Mouse (Mus musculus) cerebral cortex, adult 2 months (tissue): ENCODE measurements around the gene Cyp4a14.

Source experiments
- WGBS: fragments of 180-500 bp; shearing (Covaris S2); methylation state at CpG from one replicate; pipeline ENCODE4 v1.1.7; 2018; 5-methylcytosine and 5-hydroxymethylcytosine counted together

The Cyp4a14 gene

DNA sequence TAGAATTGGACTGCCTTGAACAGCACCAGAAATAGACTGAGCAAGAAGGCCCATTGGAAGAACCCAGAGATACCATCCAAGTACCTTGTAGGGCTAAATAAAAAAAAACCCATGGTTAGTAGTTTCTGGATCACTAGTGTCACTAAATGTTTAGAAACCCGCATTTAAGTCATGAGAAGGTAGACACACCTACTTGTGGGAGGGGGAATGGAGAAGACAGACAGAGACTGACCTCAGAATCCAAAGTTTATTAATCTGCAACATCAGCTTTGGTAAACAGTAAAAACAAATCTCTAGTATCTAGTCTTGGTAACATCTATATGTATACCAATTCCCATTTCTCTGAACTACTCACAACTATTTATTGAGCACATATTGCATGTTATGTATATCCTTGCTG, at the start of gene Cyp4a14:
TSS of gene Cyp4a14 (minus strand) at position 142 of the 400 bp plus-strand sequence.
- 82% methylated on average over 1 of the region's 1 CpGs for WGBS

DNA sequence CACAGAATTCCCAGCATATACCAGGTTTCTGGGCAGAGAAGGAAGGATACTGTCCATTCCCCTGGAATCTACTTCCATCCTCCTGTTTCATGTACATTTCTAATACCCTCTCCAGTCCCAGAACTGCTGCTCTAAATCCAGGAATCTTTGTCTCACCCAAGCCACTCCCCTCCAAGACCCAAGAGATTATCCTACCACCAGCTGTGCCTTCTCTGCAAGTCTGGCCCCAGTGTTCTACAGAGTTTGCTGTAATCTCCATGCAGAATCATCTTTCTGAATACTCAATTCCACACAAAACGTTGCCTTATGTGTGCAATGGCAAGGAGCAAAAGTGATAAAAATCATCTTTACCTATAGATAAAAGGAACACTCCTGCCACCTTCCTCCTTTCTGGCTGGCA, 49.2 kb upstream of the Cyp4a14 start:
- WGBS = 30% methylated on average over 1 of the region's 1 CpGs

DNA sequence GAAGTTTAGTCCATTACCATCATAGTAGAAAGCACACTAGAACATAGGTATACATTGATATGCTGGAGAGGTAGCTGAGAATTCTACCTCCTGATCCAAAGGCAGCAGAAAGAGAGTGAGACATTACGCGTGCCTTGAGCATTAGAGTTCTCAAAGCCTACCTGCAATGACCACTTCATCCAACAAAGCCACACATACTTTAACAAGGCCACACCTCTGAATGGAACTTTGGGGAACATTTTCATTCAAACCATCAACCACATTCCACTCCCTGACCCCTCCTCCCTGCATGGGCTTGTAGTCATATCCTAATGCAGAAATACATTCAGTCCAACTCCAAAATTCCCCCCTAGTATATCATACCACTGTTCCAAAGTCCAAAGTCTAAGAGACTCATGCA, 25.8 kb upstream of the Cyp4a14 start:
- 100% methylated on average over 2 of the region's 2 CpGs for WGBS

DNA sequence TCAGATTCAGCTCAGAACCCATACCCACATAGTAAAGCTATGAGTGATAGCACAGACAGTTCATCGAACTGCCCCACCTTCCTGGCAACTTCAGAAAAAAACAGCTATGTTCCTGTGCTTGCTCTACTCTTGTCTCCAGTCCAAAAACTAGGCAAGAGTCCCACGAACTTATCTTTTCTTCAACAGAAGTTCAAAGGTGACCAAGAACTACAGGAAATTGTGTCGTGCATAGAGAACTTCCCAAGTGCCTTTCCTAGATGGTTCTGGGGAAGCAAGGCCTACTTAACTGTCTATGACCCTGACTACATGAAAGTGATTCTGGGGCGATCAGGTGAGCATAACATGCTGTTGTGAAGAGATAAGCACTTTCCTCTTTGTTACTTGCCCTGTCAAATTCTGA, 23.5 kb upstream of the Cyp4a14 start:
- WGBS = 76% methylated on average over 4 of the region's 4 CpGs

DNA sequence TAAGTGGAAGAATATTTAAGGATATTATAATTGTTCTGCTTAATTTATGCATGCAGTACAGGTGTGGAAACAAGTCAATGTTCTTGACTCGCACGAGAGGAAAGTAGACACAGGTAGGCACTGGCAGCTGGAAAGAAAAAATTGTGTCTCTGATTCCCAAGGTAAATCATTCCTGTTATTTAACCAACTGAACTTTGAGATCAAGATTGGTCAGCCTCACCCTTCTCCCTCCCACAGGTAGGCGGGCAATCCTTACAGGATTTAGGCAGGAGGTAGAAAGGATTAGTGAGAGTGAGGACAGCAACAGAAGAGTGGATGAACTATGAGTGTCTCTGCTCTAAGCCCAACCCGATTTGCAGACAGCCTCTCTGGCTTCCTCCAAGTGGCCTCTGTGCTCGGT, 22.1 kb upstream of the Cyp4a14 start, which contains the start of gene Cyp4a10:
TSS of gene Cyp4a10 (plus strand) at position 265 of the 400 bp plus-strand sequence.
- 83% methylated on average over 5 of the region's 5 CpGs for WGBS

DNA sequence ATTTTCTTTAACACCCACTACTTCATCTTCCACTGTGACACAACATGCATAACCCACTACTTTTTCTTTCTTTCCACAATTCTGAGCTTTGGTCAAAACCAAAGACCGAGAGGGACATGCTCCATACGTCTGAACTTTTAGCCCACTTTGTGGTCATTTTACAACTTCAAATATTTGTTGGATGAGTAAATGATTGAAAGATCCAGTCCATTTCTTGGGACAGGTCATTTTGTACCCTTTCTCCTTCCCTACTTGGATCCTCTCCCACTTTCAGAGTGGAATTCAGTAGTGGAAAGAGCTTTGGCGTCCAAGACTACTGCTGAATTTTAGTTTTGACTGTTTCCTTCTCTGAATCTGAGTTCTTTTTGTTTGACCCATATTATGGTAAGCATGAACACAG, 1.5 kb upstream of the Cyp4a14 start:
- WGBS = 87% methylated on average over 3 of the region's 3 CpGs

DNA sequence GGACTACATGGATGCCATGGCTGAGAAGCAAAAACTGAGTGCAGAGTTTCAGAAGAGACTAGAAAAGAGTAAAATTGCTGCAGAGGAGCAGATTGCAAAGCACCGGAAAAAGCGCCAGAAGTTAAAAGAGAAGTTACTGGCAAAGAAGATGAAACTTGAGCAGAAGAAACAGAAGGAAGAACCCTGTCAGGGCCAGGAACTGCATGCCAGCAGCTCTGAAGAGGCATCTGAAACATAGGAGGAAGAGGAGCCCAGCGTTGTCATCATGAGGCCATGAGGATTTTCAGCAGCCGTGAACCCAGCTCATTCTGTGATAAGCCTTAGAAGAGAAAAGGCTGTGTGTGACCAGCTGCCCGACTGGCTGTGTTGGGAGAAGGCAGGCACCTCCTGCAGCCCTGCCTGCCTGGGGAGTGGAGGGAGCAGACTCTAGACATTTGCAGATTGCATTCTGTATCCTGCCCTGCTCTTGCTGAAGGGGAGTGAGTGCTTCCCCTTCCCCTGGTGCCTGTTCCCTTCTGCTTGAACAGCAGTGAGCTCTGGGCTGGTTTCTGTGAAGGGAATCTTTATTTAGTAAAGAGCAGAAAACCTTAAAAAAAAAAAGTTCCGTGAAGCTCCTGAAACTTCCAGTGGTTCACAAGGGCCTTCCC, 14.8 kb downstream of the Cyp4a14 start:
- 54% methylated on average over 6 of the region's 6 CpGs for WGBS

GRCm38 (mm10) chr4:115473585-115473984, 22.4 kb downstream of the Cyp4a14 start:
- WGBS = 71% methylated on average over 3 of the region's 3 CpGs

DNA sequence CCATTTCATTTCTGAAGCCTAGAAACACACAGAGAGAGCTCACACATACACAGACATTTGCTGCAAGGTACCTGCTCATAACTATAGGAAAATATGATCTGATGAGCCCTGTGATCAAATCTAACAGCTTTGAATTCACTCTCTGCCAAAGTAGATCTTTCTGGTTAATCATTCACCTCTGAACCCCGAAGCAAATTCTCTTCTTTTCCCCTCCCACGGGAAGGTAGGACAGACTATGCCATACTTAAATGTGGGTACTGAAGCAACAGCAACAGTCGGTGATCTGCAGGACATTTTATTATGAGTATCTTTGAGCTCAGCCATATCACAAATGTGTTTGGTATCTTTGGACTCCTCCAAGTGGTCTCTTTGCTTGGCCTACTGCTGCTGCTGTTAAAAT, 43.6 kb downstream of the Cyp4a14 start, which contains the start of gene Cyp4a30b:
TSS of gene Cyp4a30b (plus strand) at position 301 of the 400 bp plus-strand sequence.
- 80% methylated on average over 3 of the region's 3 CpGs for WGBS

GRCm38 (mm10) chr4:115450577-115451137, 45.3 kb downstream of the Cyp4a14 start:
- WGBS = 66% methylated on average over 3 of the region's 3 CpGs
